Mouse (Mus musculus): Measurements from ENCODE around the gene Pih1d1. TPM values are rescaled to one million over a fixed set of nuclear protein-coding genes. Genes with fewer than 3 reads are reported as not detected.
A peak's percentile ranks its signal among the peaks of the same experiment; 100 is the strongest.

Gene Pih1d1
- total RNA-seq (2012; rRNA removed) (69.3 and 74.1 TPM in 2 replicates), total RNA-seq (2014; rRNA removed) (37.2 and 37.4 TPM in 2 replicates), polyA plus RNA-seq (2012; ENCODE audit: insufficient read length, low read depth) (44.6 and 50.3 TPM in 2 replicates)

- Histone ChIP-seq H3K27me3 (replicated peaks) (no peaks in the 10 kb centered on the region), H3K9ac (ENCODE audit: insufficient read depth, low read depth) (peak within 1 kb of the TSS; percentile 96), H3K36me3 (replicated peaks in 1 of 2; ENCODE audit: control insufficient read depth in 1 of 2, insufficient read depth in 1 of 2, low read length in 1 of 2) (peaks cover 0 to 39% of the 10 kb centered on the region in 2 experiments), H3K27ac (ENCODE audit: insufficient read depth, low read depth) (peak within 1 kb of the TSS; percentile 83), H3K4me1 (ENCODE audit: control insufficient read depth in 1 of 2, insufficient read depth in 2 of 2) (peaks cover 5 to 33% of the 10 kb centered on the region in 2 experiments), H3K9me3 (replicated peaks; ENCODE audit: low read length) (no peaks in the 10 kb centered on the region), H3K4me2 (ENCODE audit: insufficient read depth, low read depth, poor library complexity, severe bottlenecking) (peak within 1 kb of the TSS; percentile 78), H3K4me3 (replicated peaks in 1 of 3; ENCODE audit: low read depth in 2 of 3, low read length in 2 of 3, poor library complexity in 1 of 3) (peak within 1 kb of the TSS; percentile 62 to 90 (median 74)), H3K79me2 (replicated peaks; ENCODE audit: control insufficient read depth, extremely low read depth, insufficient read depth, poor library complexity, severe bottlenecking) (no peaks in the 10 kb centered on the region)
- dilution Hi-C loops (cut with MboI; ENCODE audit: extremely low pct_ligation_motif_present, extremely low pct_unique_long_range_greater_than_20kb, low sequenced_read_pairs), result no loop called here
- DNase-seq (ENCODE audit: extremely low read depth), result peak; percentile 97
- in situ Hi-C loops (cut with MboI; ENCODE audit: low pct_ligation_motif_present, low pct_unique_long_range_greater_than_20kb, low sequenced_read_pairs), result no loop called here
- peak; percentile 34; the same call in 1 of the 2 replicates for TF ChIP-seq ZMIZ1 (IDR thresholded peaks at IDR 0.05; ENCODE audit: low read depth, low read length)
- TF ChIP-seq UBTF (IDR thresholded peaks at IDR 0.05; ENCODE audit: low read depth, low read length), result no peak
- peak; percentile 8; the same call in 1 of the 2 replicates for TF ChIP-seq MAX (IDR thresholded peaks at IDR 0.05; ENCODE audit: low read length)
- no peak for TF ChIP-seq JUN (IDR thresholded peaks at IDR 0.05; ENCODE audit: insufficient read depth, low read depth, low read length)
- TF ChIP-seq MAFK (IDR thresholded peaks at IDR 0.05; ENCODE audit: insufficient replicate concordance, low read length), result no peak
- TF ChIP-seq SMC3 (IDR thresholded peaks at IDR 0.05; ENCODE audit: low read depth, low read length), result no peak
- 0 out of 2 replicates have a peak, but pooled peaks have one; percentile 16 for TF ChIP-seq MAZ (IDR thresholded peaks at IDR 0.05; ENCODE audit: low read depth, low read length)
- peak; percentile 92 for TF ChIP-seq ELF1 (IDR thresholded peaks at IDR 0.05; ENCODE audit: low read depth, low read length)
- peak; percentile 99 for TF ChIP-seq NRF1 (IDR thresholded peaks at IDR 0.05; ENCODE audit: low read depth, low read length)
- peak; percentile 92 for TF ChIP-seq CHD2 (IDR thresholded peaks at IDR 0.05; ENCODE audit: low read length)
- TF ChIP-seq ZNF384 (IDR thresholded peaks at IDR 0.05; ENCODE audit: low read depth, low read length), result no peak
- TF ChIP-seq CHD1 (IDR thresholded peaks at IDR 0.05; ENCODE audit: low read depth, low read length), result no peak
- peak; percentile 94 for TF ChIP-seq NELFE (IDR thresholded peaks at IDR 0.05; ENCODE audit: low read depth, low read length)
- peak; percentile 89 for TF ChIP-seq POLR2A (IDR thresholded peaks at IDR 0.05; ENCODE audit: low read depth, low read length)
- no peak for TF ChIP-seq EP300 (IDR thresholded peaks at IDR 0.05; ENCODE audit: low read length)
- TF ChIP-seq MXI1 (IDR thresholded peaks at IDR 0.05; ENCODE audit: low read depth, low read length), result peak; percentile 57; the same call in 1 of the 2 replicates
- TF ChIP-seq MYC (IDR thresholded peaks at IDR 0.05; ENCODE audit: low read depth, low read length), result peak; percentile 33; the same call in 1 of the 2 replicates
- no peak for TF ChIP-seq ETS1 (conservative IDR thresholded peaks at IDR 0.05; ENCODE audit: low read depth, low read length)
- no peak; the same call in 1 of the 2 replicates for TF ChIP-seq MEF2A (IDR thresholded peaks at IDR 0.05; ENCODE audit: borderline replicate concordance, low read depth, low read length)
- TF ChIP-seq CTCF (conservative IDR thresholded peaks at IDR 0.05 in 1 of 2, IDR thresholded peaks at IDR 0.05 in 1 of 2; ENCODE audit: low read depth in 2 of 2, low read length in 2 of 2), result peak in 1 of 2 experiments; percentile 50; a peak in 2 of 4 replicates
- 0 out of 2 replicates have a peak, but pooled peaks have one; percentile 16 for TF ChIP-seq E2F4 (IDR thresholded peaks at IDR 0.05; ENCODE audit: insufficient replicate concordance, low read depth, low read length)
- TF ChIP-seq TCF12 (IDR thresholded peaks at IDR 0.05; ENCODE audit: low read depth, low read length), result peak; percentile 78
- no peak for TF ChIP-seq ZKSCAN1 (IDR thresholded peaks at IDR 0.05; ENCODE audit: borderline replicate concordance, low read depth, low read length)
- no peak; the same call in 1 of the 2 replicates for TF ChIP-seq GABPA (IDR thresholded peaks at IDR 0.05; ENCODE audit: insufficient replicate concordance, low read depth, low read length)
- TF ChIP-seq IRF4 (IDR thresholded peaks at IDR 0.05; ENCODE audit: low read depth, low read length), result no peak
- TF ChIP-seq POLR2AphosphoS2 (IDR thresholded peaks at IDR 0.05; ENCODE audit: low read depth, low read length), result no peak
- TF ChIP-seq RCOR1 (conservative IDR thresholded peaks at IDR 0.05; ENCODE audit: low read depth, low read length), result no peak
- no peak for TF ChIP-seq PAX5 (IDR thresholded peaks at IDR 0.05; ENCODE audit: low read length)
- peak; percentile 81 for TF ChIP-seq TBP (conservative IDR thresholded peaks at IDR 0.05; ENCODE audit: low read depth, low read length)
- peak; percentile 59 for TF ChIP-seq USF1 (IDR thresholded peaks at IDR 0.05; ENCODE audit: low read depth, low read length)
- TF ChIP-seq SIN3A (IDR thresholded peaks at IDR 0.05; ENCODE audit: low read length), result peak; percentile 50
- TF ChIP-seq HCFC1 (IDR thresholded peaks at IDR 0.05; ENCODE audit: low read depth, low read length), result peak; percentile 93
- TF ChIP-seq JUND (conservative IDR thresholded peaks at IDR 0.05; ENCODE audit: low read depth, low read length), result no peak
- TF ChIP-seq BHLHE40 (IDR thresholded peaks at IDR 0.05; ENCODE audit: low read depth, low read length), result no peak
- peak; percentile 85; the same call in 1 of the 2 replicates for TF ChIP-seq KAT2A (IDR thresholded peaks at IDR 0.05; ENCODE audit: insufficient replicate concordance, low read length)
- TF ChIP-seq RAD21 (IDR thresholded peaks at IDR 0.05; ENCODE audit: low read depth, low read length), result no peak
- no peak for TF ChIP-seq ZC3H11A (IDR thresholded peaks at IDR 0.05; ENCODE audit: low read depth, low read length)
Observed at GRCm38 (mm10) chr7:45154096-45154992, at the start of gene Pih1d1, which contains the start of gene Aldh16a1. TSS of gene Pih1d1 (plus strand) at chr7:45154303. TSS of gene Aldh16a1 (minus strand) at chr7:45154584.
